ENCODE assay signal across 1 mouse cellular context in genomic region chr11:3279729-3280128, GRCm38 (mm10).
A peak's percentile ranks its signal among the peaks of the same experiment; 100 is the strongest.
TF ChIP-seq lines count a peak whose summit lies in the region.

No protein-coding gene starts in this region.

TF ChIP-seq in MEL, 35 proteins besides CTCF, POLR2A, EP300 and RAD21 (continued from another document):
- TF ChIP-seq USF1 (IDR thresholded peaks at IDR 0.05; ENCODE audit: low read depth, low read length) (peak; percentile 68), MYB (IDR thresholded peaks at IDR 0.05; ENCODE audit: low read depth, low read length) (peak; percentile 70), MXI1 (IDR thresholded peaks at IDR 0.05; ENCODE audit: low read depth, low read length) (peak; percentile 65; the same call in 1 of the 2 replicates), MAZ (IDR thresholded peaks at IDR 0.05; ENCODE audit: low read depth, low read length) (peak; percentile 60), POLR2AphosphoS2 (IDR thresholded peaks at IDR 0.05; ENCODE audit: low read length) (no peak), MAX (IDR thresholded peaks at IDR 0.05; ENCODE audit: low read length) (peak; percentile 8; the same call in 1 of the 2 replicates), BHLHE40 (IDR thresholded peaks at IDR 0.05; ENCODE audit: borderline replicate concordance, low read depth, low read length) (peak; percentile 69; the same call in 1 of the 2 replicates)
